In the genomic region with DNA sequence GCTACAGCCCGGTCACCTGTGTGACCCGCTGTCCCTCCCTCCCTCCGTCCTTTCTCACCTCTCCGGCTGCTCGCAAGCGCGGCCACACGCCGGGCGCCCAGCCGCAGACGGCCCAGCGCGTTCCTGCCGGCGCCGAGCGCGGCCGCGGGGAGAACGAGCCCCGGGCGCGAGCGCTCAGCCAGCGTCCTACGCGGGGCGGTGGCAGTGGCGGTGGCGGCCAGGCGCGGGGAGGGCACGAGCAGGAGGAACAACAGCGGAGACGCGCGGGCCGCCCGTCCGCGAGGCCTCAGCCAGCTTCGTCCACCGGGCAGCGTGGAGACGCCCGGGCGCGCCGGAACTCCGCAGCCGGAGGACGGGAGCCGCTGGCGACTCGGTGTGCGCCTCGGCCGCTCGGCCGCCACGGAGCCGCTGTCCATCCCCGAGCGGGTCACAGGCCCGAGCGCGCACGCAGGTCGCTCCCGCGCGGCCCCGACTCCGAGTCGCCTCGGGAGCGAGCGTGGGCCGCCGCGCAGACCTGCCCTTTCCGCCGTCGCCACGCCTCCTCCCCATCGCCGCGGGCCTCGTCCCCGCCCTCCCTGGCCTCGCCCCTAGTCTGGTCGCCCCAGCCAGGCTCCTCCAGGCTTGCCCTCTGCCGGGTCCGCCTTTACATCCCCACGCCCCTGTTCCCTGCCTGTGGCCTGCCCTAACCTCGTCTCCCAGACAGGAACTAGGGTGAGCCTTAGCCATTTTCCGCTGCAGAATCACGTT, we compare ENCODE assay signal across 8 mouse cellular contexts. TPM values are rescaled to one million over a fixed set of nuclear protein-coding genes. Genes with fewer than 3 reads are reported as not detected.
DNase-seq lines count a peak whose midpoint lies in the region; ATAC-seq lines count a peak whose summit lies in the region.

A gene (minus strand): TSS at position 481 of the 747 bp plus-strand sequence.

- peak within 1 kb of the TSS; percentile 89 for H3K4me2 ChIP-seq in intestine, embryonic 15.5 days (replicated peaks)

- peak within 1 kb of the TSS; percentile 92 for H3K27ac ChIP-seq in intestine, embryonic 15.5 days
- H3K27ac ChIP-seq in midbrain, embryonic 10.5 days (replicated peaks) = peak within 1 kb of the TSS; percentile 96

- H3K9ac ChIP-seq in intestine, embryonic 15.5 days = peak within 1 kb of the TSS; percentile 78

- no peaks in the 10 kb centered on the region for H3K9me3 ChIP-seq in intestine, embryonic 15.5 days
- H3K9me3 ChIP-seq in midbrain, embryonic 10.5 days (replicated peaks) = no peaks in the 10 kb centered on the region

- peak within 1 kb of the TSS; percentile 77 for H3K4me3 ChIP-seq in intestine, embryonic 15.5 days (replicated peaks)
- peak within 1 kb of the TSS; percentile 82 for H3K4me3 ChIP-seq in midbrain, embryonic 10.5 days

- H3K4me1 ChIP-seq in intestine, embryonic 15.5 days (replicated peaks) = peaks cover 2% of the 10 kb centered on the region; the same call in 1 of the 2 replicates
- H3K4me1 ChIP-seq in midbrain, embryonic 10.5 days = peaks cover 31% of the 10 kb centered on the region

- peak; percentile 98 for DNase-seq in adrenal gland, postnatal 10 days
- peak; percentile 96 for DNase-seq in embryo, embryonic 9.5 days (ENCODE audit: extremely low spot score)
- peak; percentile 94 to 97 for DNase-seq in gastrocnemius, postnatal 4 days (ENCODE audit: low spot score in 2 of 2)
- DNase-seq in left cerebral cortex, postnatal 36 days (ENCODE audit: low spot score in 2 of 2) = peak; percentile 90 to 91
- peak; percentile 93 for DNase-seq in midbrain, embryonic 10.5 days (ENCODE audit: low spot score)
- DNase-seq in right cerebral cortex, postnatal 36 days (ENCODE audit: low spot score in 2 of 2) = peak; percentile 76 to 80
- DNase-seq in yolk sac, embryonic 10.5 days (ENCODE audit: low spot score) = peak; percentile 94

- H3K27me3 ChIP-seq in intestine, embryonic 15.5 days (replicated peaks) = no peaks in the 10 kb centered on the region
- H3K27me3 ChIP-seq in midbrain, embryonic 10.5 days (ENCODE audit: low read depth, poor library complexity, severe bottlenecking) = peaks cover 46% of the 10 kb centered on the region

- ATAC-seq in intestine, embryonic 15.5 days = peak; percentile 99

- intact Hi-C loops in left cerebral cortex, postnatal 36 days (cut with DNase I) = loop anchor here (10.0 kb wide), 1 partner anchor 375 kb away; no protein-coding TSS in a partner anchor

- no peaks in the 10 kb centered on the region for H3K36me3 ChIP-seq in intestine, embryonic 15.5 days
- H3K36me3 ChIP-seq in midbrain, embryonic 10.5 days = no peaks in the 10 kb centered on the region; the same call in 1 of the 2 replicates

- WGBS in intestine, embryonic 15.5 days = under 1% methylated on average over 100 of the region's 100 CpGs
- WGBS in midbrain, embryonic 10.5 days = under 1% methylated on average over 100 of the region's 100 CpGs

RNA-seq across cellular contexts. Expression of the gene that starts here (rescaled TPM):
- total RNA-seq in adrenal gland, postnatal 10 days (2021) = 10 to 100 TPM; 66.3 to 83.1 TPM
- total RNA-seq in gastrocnemius, postnatal 4 days (2021) = 10 to 100 TPM; 21.0 to 23.5 TPM
- 11.0 TPM in 2 replicates for polyA plus RNA-seq in intestine, embryonic 15.5 days (2015; fragmentation: Nextera tagmentation; extraction: Ambion mirVana)
- 10 to 100 TPM; 14.9 to 18.5 TPM for total RNA-seq in left cerebral cortex, postnatal 36 days (2021)
- 8.1 and 10.4 TPM in 2 replicates for polyA plus RNA-seq in midbrain, embryonic 10.5 days (2016; fragmentation: Nextera tagmentation; extraction: Ambion mirVana)

Comparison
In these comparisons a context has a peak if more than half of its experiments do, and no peak if none do; other contexts are left out.
1. Peak in every context shown above with its lines: DNase-seq, ATAC-seq, H3K4me3 ChIP-seq and H3K27ac ChIP-seq.